Comparison of ENCODE assay signal across 8 mouse cellular contexts in the genomic region with DNA sequence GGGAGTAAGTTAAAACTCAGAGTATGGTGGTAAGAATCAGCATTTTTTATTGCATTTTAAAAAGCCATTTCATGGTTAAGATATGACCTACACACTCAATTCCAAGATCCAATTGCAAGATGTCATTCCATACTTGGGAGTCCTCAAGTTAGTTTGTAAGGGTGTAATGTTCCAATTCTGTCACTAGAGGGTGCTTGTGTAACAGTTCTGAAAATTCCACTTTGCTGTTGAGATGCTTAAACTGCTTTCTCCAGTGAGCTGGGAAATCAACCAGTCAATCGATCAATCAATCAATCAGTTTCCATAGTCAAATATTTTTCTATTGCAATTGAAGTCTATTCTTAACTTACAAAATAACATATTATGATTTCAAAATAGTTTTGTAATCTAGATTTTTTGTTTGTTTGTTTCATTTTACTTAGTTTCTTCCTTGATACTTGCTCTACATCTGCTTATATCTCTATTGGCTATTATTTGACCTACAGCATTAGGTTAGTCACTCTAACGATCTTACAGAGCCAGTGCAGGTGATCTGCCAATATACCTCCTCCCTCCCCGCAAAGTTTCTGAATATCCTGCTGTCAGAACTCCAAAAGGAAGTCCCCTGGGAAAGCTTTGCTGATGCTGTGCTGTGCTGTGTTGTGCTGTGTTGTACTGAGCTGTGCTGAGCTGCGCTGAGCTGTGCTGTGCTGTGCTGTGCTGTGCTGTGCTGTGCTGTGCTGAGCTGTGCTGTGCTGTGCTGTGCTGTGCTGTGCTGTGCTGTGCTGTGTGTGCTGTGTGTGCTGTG.
DNase-seq lines count a peak whose midpoint lies in the region; ATAC-seq and TF ChIP-seq lines count a peak whose summit lies in the region.

No protein-coding gene starts in this region.

- H3K4me3 ChIP-seq in limb, embryonic 14.5 days (replicated peaks; ENCODE audit: low read length): no peak overlapping the region
- H3K4me3 ChIP-seq in limb, embryonic 10.5 days: no peak overlapping the region

- 50% methylated on average over 4 of the region's 4 CpGs for WGBS in limb, embryonic 14.5 days
- 64% methylated on average over 4 of the region's 4 CpGs for WGBS in limb, embryonic 10.5 days
- WGBS in large intestine, adult 2 months: 32% methylated on average over 4 of the region's 4 CpGs

- H3K9me3 ChIP-seq in limb, embryonic 14.5 days (ENCODE audit: control insufficient read depth, low read length): no peaks in the 10 kb centered on the region
- no peaks in the 10 kb centered on the region for H3K9me3 ChIP-seq in limb, embryonic 10.5 days (replicated peaks)

- peaks cover 37% of the 10 kb centered on the region for H3K4me1 ChIP-seq in limb, embryonic 14.5 days (ENCODE audit: control insufficient read depth, insufficient read depth, low read length)
- peaks cover 19% of the 10 kb centered on the region for H3K4me1 ChIP-seq in limb, embryonic 10.5 days

- H3K36me3 ChIP-seq in limb, embryonic 14.5 days (ENCODE audit: control insufficient read depth, insufficient read depth, low read length): no peaks in the 10 kb centered on the region
- no peaks in the 10 kb centered on the region for H3K36me3 ChIP-seq in limb, embryonic 10.5 days

- no peak overlapping the region for H3K9ac ChIP-seq in limb, embryonic 14.5 days (ENCODE audit: low read depth, low read length, severe bottlenecking)

- no peak overlapping the region for H3K27ac ChIP-seq in limb, embryonic 14.5 days (replicated peaks; ENCODE audit: low read depth, low read length)
- no peak overlapping the region for H3K27ac ChIP-seq in limb, embryonic 10.5 days

- TF ChIP-seq POLR2A in limb, embryonic 14.5 days (IDR thresholded peaks at IDR 0.05; ENCODE audit: borderline replicate concordance, extremely low read depth, insufficient read depth, insufficient read length): no peak

- peak; percentile 42 for DNase-seq in cerebellum, adult 8-10 months
- no peak for DNase-seq in cerebellum, postnatal 4 days (ENCODE audit: low spot score in 2 of 2)
- DNase-seq in limb, embryonic 14.5 days (ENCODE audit: low spot score): peak; percentile 87
- DNase-seq in limb, embryonic 10.5 days (ENCODE audit: low spot score): no peak
- peak; percentile 24 for DNase-seq in c-Kit-negative CD71-positive TER-119-positive erythroid progenitor cells, embryonic 14.5 days (ENCODE audit: low read depth, low spot score)
- peak; percentile 51 for DNase-seq in large intestine, adult 2 months (ENCODE audit: low read depth, low spot score)
- DNase-seq in retina, postnatal 7 days (ENCODE audit: low read depth, low spot score): peak; percentile 52
- DNase-seq in natural killer cell, adult 2 months (ENCODE audit: low spot score in 2 of 2): no peak

- H3K27me3 ChIP-seq in limb, embryonic 14.5 days (ENCODE audit: control insufficient read depth, insufficient read depth, low read length): no peaks in the 10 kb centered on the region
- H3K27me3 ChIP-seq in limb, embryonic 10.5 days (ENCODE audit: low read depth, poor library complexity, severe bottlenecking): peaks cover 48% of the 10 kb centered on the region

- peak; percentile 46; the same call in 1 of the 2 replicates for ATAC-seq in limb, embryonic 14.5 days (ENCODE audit: low FRiP score, low read depth)

- H3K4me2 ChIP-seq in limb, embryonic 14.5 days (replicated peaks; ENCODE audit: low read depth, low read length, severe bottlenecking): no peak overlapping the region

Comparison
In these comparisons a context has a peak if more than half of its experiments do, and no peak if none do; other contexts are left out.
1. DNase-seq: peak in cerebellum, adult 8-10 months (single experiment), limb, embryonic 14.5 days (single experiment), c-Kit-negative CD71-positive TER-119-positive erythroid progenitor cells, embryonic 14.5 days (single experiment), large intestine, adult 2 months (single experiment) and retina, postnatal 7 days (single experiment); none in cerebellum, postnatal 4 days (0 of 2), limb, embryonic 10.5 days (single experiment) and natural killer cell, adult 2 months (0 of 2).